Mouse (Mus musculus): ENCODE data around the gene Fanca.
"Not testable (repeated sequence)": the region's sequence is repeated elsewhere in the genome, so short reads cannot be mapped to it uniquely, and the experiment has no call there.

Fanca gene

DNA sequence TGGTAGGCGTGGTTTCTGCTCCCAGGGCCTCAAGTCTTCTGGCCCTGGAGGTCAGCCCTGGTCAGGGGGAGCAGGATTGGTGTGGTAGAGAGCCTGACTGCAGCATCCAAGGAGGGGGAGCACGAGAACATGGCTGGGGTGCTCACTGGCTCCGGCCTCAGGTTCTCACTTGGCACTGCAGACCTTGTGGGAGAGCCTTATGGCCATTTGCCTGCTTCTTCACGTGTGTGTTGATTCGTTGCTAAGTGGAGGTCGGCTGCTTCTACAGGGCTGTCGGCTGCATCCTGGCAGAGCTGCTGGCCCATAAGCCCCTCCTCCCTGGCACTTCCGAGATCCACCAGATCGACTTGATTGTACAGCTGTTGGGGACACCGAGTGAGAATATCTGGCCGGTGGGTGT is 88.0 kb downstream of the Fanca start:
- not testable (repeated sequence) for DNase-seq

DNA sequence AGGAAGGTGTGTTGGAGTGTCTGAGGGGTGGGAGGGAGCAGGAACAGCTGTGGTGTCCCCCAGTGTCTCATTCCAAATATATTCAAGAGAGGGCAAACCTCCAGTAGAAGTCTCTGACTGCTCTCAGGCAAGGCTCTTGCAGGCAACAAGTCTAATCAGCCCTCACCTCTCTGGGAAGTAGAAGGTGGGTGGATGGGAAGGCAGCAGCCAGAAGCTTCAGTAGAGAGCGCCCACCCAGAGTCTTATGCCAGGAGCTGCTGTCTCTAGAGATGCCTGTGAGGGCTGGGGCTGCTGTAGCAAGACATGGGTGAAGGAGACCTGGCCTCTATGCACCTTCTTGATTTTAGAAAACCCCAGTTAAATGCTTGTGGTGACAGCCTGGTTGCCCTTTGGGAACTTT is 90.0 kb downstream of the Fanca start:
- no peak for DNase-seq

DNA sequence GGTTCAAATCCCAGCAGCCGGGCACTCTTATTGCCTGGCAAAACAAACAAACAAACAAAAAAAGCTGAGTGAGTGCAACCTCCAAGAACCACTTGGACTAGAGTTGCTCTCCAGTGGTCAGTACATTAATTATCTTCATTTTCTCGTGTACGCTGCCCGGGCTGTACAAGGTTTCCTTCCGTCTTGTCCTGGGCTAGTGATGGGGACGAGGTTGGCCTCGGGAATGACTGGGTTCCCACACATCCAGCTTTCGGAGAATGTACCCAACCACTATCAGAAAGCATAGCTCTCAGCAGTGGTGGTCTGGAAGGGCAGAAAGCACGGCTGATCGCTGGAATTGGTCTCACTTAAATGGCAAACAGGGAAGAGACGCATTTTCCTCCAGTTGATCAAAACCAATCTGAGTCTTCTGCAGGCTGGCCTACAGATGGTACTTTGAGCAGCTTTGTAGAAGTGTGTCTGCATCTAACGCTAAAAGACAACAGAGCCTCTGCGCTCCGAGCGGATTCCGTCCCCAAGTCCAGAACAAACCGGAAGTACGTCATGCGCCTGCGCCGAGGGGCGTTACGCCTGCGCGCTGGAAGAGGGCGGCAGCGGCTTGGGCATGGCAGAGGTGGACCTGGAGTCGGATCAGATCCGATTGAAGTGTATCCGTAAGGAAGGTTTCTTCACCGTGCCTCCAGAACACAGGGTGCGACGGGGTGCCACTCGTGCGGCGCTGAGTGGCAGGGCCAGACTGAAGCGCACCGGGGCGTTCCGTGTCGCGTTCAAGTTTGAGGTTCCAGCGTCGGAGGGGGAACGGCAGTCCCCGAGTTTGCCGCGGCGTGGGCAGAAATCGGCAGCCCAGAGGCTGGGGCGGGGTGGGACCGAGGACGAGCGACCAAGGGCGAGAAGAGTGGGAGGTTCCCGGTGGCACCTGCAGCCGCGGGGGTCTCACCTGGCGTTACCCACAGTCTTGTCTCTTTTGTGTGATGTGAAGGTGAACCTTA is 93.8 kb downstream of the Fanca start, which contains the start of gene Cdk10:
Gene Cdk10, plus strand, starts transcription at position 565 of the 989 bp plus-strand sequence.
- peak; percentile 79 to 83 for DNase-seq

DNA sequence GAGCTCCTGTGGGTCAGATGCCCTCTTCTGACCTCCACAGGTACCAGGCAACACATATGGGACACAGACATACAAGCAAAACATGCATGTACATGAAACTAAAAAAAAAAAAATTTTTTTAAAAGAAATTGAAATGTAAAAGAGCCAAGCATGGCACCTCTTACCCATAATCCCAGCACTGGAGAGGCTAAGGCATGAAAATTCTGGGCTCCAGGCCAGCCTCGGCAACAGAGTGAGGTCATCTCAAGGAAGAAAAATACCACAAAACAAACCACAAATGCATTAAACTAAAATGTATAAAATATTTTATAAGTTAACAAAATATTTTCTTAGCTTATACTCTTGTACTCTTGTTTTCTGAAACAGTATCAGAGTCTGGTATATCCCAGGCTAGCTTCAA is 97.5 kb downstream of the Fanca start:
- no peak for DNase-seq
